Mouse (Mus musculus): ENCODE measurements around the gene Ahcy.

DNA sequence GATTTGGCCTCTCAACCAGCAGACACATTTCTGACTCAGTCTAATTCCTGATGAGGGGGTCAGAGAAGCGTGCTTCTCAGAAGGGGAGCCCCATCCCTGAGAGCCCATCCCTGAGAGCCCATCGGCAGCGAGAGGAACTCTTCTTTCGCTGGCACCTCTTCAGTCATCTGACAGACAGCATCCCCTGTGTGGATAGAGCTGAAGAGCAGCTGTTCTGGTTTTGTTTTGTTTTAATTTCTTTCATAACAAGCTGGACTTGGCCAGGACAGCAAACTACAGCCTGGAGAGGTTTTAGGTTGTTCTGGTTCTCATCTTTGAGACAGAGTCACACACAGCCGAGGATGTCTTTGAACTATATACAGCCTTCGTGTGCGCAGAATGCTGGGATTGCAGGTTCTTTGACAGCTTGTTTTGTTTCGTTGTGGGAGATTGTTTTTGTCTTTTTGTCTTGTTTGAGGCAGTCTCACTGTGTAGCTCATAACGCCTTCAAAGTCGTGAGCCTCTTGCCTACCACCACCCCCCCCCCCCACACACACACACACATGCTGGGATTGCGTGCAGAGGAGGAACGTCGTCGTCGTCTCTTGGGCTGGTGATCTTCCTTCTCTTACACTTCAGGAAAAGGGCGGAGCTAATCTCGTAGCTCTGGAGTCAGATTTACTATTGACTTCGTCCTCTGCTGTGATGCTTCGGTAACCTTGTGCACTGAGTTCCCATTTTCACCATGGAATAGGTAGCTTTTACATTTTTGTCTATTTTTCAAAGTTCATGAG is 41.2 kb downstream of the Ahcy start:
- TF ChIP-seq EP300 (IDR thresholded peaks at IDR 0.05), result no peak
- no peak for TF ChIP-seq CTCF (IDR thresholded peaks at IDR 0.05)
